Mouse (Mus musculus) heart, embryonic 11.5 days (tissue): Measurements from ENCODE around the gene Sec22c. TPM values are rescaled to one million over a fixed set of nuclear protein-coding genes. Genes with fewer than 3 reads are reported as not detected.

Source experiments
- ATAC-seq: fragments of 200-750 bp; cut with Nextera tagmentation; replicated peaks from 2 replicates; pipeline ENCODE4 v1.8.0; 2017; ENCODE audit warnings: moderate library complexity; ENCODE audit not compliant: insufficient number of reproducible peaks, low FRiP score, low TSS enrichment
- H3K27ac ChIP-seq: fragments of 300-500 bp; sonication (generic); 2 replicates; pipeline ENCODE4 v1.5.1; 2014; ENCODE audit warnings: mild to moderate bottlenecking, low read depth, low read length
- H3K27me3 ChIP-seq: fragments of 300-500 bp; sonication (generic); 2 replicates; pipeline ENCODE4 v1.6.1; 2014; ENCODE audit warnings: mild to moderate bottlenecking, low read length, mixed read lengths; ENCODE audit not compliant: control insufficient read depth, insufficient read depth
- H3K36me3 ChIP-seq: fragments of 300-500 bp; sonication (generic); 2 replicates; pipeline ENCODE4 v1.6.1; 2014; ENCODE audit warnings: mild to moderate bottlenecking, low read length, moderate library complexity, mixed read lengths; ENCODE audit not compliant: control insufficient read depth, insufficient read depth
- H3K4me1 ChIP-seq: fragments of 300-500 bp; sonication (generic); 2 replicates; pipeline ENCODE4 v1.6.1; 2014; ENCODE audit warnings: low read length; ENCODE audit not compliant: control insufficient read depth, insufficient read depth
- H3K4me2 ChIP-seq: fragments of 300-500 bp; sonication (generic); 2 replicates; pipeline ENCODE4 v1.6.1; 2014; ENCODE audit warnings: mild to moderate bottlenecking, moderate library complexity
- H3K4me3 ChIP-seq: fragments of 300-500 bp; sonication (generic); 2 replicates; pipeline ENCODE4 v1.5.1; 2014; ENCODE audit warnings: low read depth, low read length
- H3K9ac ChIP-seq: fragments of 300-500 bp; sonication (generic); 2 replicates; pipeline ENCODE4 v1.6.1; 2014; ENCODE audit warnings: mild to moderate bottlenecking, low read depth, low read length, moderate library complexity
- H3K9me3 ChIP-seq: fragments of 300-500 bp; sonication (generic); replicated peaks from 2 replicates; pipeline ENCODE4 v1.6.1; 2016; ENCODE audit warnings: low read length; ENCODE audit not compliant: control insufficient read depth
- WGBS: fragments of 180-500 bp; shearing (Covaris S2); extraction: QIAGEN DNeasy Blood & Tissue Kit; methylation state at CpG from one replicate; pipeline ENCODE4 v1.1.7; 2014; ENCODE audit not compliant: insufficient replicate concordance; 5-methylcytosine and 5-hydroxymethylcytosine counted together
- polyA plus RNA-seq: library from polyadenylated mRNA; unstranded; fragments of >200 nt; fragmentation: Nextera tagmentation; extraction: Ambion mirVana; gene quantifications from 2 replicates; pipeline ENCODE4 v1.2.1, GENCODE M21; 2014

The Sec22c gene
- 4.3 and 4.8 TPM in 2 replicates for polyA plus RNA-seq

DNA sequence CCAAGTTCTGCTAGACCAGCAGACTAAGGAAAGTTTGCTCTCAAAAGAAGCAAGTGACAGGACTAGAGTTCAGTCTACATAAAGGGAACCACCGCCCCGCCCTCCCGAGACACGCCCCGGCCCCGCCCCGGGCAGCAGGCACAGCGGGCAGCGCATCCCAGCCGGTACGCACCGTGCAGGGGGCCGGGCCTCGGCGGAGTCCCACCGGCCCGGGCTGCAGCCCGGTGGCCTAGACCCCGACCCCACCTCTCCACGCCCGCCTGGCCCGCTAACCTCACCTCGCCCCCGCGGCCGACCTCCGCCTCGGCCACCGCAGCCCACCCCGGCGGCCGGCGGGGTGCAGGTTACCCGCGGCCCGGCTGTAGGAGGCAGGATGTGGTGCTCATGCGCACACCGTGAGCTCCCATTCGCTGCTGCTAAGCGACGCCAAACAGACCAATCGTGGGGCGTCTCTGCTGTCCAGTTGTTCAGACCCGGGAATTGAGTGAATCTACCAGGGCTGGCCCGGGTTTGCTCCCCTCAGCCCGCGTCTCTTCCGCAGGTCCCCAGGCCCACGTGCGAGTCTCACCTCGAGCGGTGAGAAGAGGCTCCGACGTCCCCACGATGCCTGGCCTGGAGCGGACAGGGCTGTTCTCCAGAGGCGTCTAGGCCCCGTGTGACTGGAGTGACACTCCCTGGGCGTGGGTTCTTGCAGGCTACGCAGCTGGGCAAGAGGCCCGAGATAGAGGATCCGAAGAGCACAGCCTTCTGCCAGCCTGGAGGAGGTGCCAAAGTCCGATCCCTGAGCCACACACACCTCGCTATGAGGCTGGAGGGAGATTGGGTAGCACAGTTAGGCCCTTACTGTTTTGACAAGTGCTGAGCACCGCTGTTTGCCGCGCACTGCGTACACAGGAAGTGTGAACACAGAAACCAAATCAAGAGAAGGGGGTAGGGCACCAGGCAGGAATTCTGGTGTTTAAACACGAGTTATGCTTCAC, at the start of gene Sec22c:
TSS of gene Sec22c (minus strand) at position 845 of the 980 bp plus-strand sequence.
- peak; percentile 99 for ATAC-seq
- H3K9me3 ChIP-seq: no peaks in the 10 kb centered on the region
- peaks cover 21% of the 10 kb centered on the region for H3K4me1 ChIP-seq
- 1% methylated on average over 64 of the region's 69 CpGs for WGBS
- H3K4me2 ChIP-seq: peak within 1 kb of the TSS; percentile 87
- H3K27ac ChIP-seq: peak within 1 kb of the TSS; percentile 74
- H3K9ac ChIP-seq: peak within 1 kb of the TSS; percentile 76
- H3K36me3 ChIP-seq: no peaks in the 10 kb centered on the region
- H3K27me3 ChIP-seq: no peaks in the 10 kb centered on the region
- H3K4me3 ChIP-seq: peak within 1 kb of the TSS; percentile 72

DNA sequence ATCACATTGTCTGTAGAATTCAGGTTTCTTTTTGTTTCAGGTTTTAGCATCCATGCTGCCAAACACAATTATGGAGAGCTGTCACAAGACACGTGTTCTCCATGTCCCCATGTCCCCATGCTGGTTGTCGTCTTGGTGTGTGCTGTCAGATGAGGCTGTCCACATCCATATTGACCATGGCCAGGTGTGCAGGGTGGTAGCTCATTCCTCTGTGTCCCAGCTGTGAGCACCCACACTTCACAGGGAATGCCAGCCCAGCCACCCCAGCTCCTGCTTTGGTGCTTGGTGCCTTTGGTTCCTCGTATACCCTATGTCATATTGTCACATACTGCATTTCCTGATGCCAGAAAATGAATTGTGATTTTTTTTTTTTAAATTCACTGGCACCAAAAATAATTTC, 49.3 kb upstream of the Sec22c start:
- WGBS: 87% methylated on average over 3 of the region's 3 CpGs
- H3K4me2 ChIP-seq: no peak overlapping the region
- H3K4me3 ChIP-seq: no peak overlapping the region
- H3K9ac ChIP-seq: no peak overlapping the region
- H3K9me3 ChIP-seq: no peaks in the 10 kb centered on the region
- no peak for ATAC-seq
- H3K4me1 ChIP-seq: peaks cover 13% of the 10 kb centered on the region
- H3K27me3 ChIP-seq: no peaks in the 10 kb centered on the region; the same call in 1 of the 2 replicates
- peaks cover 42% of the 10 kb centered on the region for H3K36me3 ChIP-seq
- H3K27ac ChIP-seq: no peak overlapping the region

DNA sequence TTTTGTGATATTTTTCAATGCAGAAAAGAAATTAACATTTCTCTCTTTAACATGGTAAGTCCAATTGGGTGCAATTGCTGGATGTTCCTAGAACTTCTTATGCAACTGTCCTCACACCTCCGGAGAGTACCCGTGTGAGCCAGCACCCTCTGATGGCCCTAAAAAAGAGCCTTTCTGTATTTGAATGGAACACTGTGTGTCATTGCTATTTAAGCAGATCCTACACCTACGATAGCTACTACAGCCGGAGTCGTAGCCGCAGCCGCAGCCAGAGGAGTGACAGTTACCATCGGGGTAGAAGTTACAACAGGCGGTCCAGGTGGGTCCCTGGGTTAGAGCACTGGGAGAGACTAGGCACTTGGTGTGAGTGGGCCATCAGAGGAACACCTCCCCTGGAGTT, 47.5 kb upstream of the Sec22c start:
- Histone ChIP-seq H3K9me3 (no peaks in the 10 kb centered on the region), H3K9ac (no peak overlapping the region), H3K4me2 (no peak overlapping the region), H3K4me1 (peaks cover 2% of the 10 kb centered on the region; the same call in 1 of the 2 replicates), H3K36me3 (peaks cover 60% of the 10 kb centered on the region), H3K27me3 (no peaks in the 10 kb centered on the region; the same call in 1 of the 2 replicates), H3K4me3 (no peak overlapping the region), H3K27ac (no peak overlapping the region)
- ATAC-seq: no peak
- 90% methylated on average over 9 of the region's 9 CpGs for WGBS

DNA sequence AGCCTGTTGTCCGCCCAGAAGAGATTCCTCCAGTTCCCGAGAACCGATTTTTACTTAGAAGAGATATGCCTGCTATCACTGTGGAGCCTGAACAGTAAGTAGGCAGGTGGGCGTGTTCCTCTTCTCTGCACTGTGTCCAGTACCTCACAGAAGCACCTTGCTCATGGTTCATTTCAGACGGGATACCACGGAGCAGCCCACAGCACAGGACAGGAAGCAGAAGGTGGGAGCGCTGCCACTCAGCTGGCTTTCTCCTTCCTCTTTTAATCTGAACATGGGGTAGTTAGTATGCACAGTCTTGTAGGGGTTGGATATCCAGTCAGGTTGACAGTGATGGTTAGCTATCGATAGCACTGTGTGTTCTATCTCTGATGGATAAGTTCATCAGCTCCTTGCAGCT, 38.8 kb upstream of the Sec22c start:
- H3K27ac ChIP-seq: no peak overlapping the region
- 85% methylated on average over 8 of the region's 8 CpGs for WGBS
- H3K36me3 ChIP-seq: peaks cover 54% of the 10 kb centered on the region

DNA sequence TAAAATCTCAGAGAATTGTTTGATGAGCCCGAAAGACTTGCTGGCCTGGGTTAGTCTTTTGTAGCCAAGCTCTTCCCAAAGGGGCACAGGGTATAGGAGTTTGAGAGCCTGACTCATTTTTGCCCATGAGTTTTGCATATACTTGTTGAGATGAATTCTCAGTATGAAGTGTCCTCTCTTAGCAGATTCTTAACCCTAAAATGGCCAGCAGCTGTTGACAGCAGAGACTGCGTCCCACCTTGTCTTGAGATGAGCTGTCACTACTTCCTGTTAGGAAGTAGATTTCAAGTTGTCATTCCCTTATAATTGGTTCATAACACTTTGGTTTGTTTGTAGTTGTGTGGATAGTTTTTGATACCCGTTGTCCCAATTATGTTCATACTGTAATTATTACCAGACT, 35.9 kb upstream of the Sec22c start:
- Histone ChIP-seq H3K4me2 (no peak overlapping the region), H3K9me3 (no peaks in the 10 kb centered on the region), H3K27ac (no peak overlapping the region), H3K27me3 (no peaks in the 10 kb centered on the region), H3K4me3 (no peak overlapping the region), H3K4me1 (no peaks in the 10 kb centered on the region), H3K36me3 (peaks cover 29% of the 10 kb centered on the region), H3K9ac (no peak overlapping the region)
- WGBS: 92% methylated on average over 3 of the region's 3 CpGs
- no peak for ATAC-seq

More for the DNA sequence above, 38.8 kb upstream of the Sec22c start:
- no peaks in the 10 kb centered on the region for H3K27me3 ChIP-seq
- H3K4me2 ChIP-seq: no peak overlapping the region
- H3K9me3 ChIP-seq: no peaks in the 10 kb centered on the region
- no peak overlapping the region for H3K9ac ChIP-seq
- no peak for ATAC-seq
- no peak overlapping the region for H3K4me3 ChIP-seq
- no peaks in the 10 kb centered on the region for H3K4me1 ChIP-seq

DNA sequence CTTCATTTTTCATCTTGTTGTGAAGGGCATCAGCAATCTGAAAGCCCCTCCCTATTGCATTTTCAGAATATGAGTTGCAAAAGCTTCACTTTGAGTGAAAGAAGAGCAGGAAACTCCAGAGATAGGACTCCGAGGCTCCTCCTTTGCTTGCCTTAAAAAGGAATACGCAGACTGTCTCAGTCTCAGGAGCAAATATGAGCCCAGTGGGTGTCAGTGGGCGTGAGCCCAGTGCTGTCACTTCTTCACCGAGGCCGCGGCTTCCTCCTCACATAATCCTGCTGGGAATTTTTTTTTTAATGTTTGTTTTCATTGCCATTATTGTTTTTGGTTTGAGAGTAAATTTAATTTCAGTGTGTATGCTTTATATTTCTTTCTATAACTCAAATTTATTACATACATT, 35.2 kb upstream of the Sec22c start:
- Histone ChIP-seq H3K9ac (no peak overlapping the region), H3K4me1 (no peaks in the 10 kb centered on the region), H3K4me3 (no peak overlapping the region), H3K27ac (no peak overlapping the region), H3K9me3 (no peaks in the 10 kb centered on the region), H3K27me3 (no peaks in the 10 kb centered on the region), H3K36me3 (peaks cover 26% of the 10 kb centered on the region), H3K4me2 (no peak overlapping the region)
- no peak for ATAC-seq
- 87% methylated on average over 6 of the region's 6 CpGs for WGBS

DNA sequence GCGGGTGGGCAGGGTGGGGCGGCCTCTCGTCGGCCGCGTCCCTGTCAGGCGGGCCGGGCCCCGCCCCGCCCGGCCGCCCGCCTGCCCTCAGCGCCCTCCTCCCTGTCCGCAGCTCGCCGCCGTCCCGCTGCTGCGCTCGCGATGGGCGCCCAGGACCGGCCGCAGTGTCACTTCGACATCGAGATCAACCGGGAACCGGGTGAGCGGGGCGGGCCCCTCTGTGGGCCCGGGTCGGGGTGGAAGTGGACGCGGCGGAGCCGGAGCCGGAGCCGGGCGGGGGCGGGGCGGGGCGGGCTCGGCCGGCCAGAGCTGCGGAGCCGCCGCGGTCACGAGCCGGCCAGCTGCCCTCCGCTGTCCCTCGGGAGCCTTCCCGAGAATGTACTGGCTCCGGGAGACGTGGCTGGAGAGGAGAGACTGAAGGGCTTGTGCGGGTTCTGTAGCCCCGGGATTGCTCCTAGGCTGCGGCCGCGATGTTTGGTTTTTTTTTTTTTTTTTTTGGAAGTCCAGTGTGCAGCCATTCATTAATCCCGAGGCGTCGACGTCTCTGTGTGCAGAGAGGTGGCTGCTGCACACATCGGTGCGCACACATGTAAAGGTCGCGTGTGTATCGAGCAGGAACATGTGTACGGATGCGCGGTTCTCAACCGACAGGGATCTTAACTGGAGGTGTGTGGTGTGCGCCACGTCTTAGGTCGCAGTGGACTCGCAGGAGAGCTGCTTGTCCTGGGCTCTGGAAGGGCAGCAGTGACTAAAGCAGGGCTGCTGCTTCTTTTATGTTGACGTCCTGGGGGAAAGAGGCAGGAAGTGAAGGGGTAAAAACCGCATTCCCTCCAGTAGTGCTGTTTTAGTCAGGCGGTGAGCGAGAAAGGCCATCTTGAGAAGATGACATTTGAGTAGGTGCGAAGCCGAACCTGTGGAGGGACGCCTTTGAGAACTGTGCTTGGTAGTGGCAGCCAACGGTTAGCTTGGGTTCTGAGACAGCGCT, 14.3 kb upstream of the Sec22c start:
- under 1% methylated on average over 74 of the region's 87 CpGs for WGBS
- peak; percentile 77 for ATAC-seq

DNA sequence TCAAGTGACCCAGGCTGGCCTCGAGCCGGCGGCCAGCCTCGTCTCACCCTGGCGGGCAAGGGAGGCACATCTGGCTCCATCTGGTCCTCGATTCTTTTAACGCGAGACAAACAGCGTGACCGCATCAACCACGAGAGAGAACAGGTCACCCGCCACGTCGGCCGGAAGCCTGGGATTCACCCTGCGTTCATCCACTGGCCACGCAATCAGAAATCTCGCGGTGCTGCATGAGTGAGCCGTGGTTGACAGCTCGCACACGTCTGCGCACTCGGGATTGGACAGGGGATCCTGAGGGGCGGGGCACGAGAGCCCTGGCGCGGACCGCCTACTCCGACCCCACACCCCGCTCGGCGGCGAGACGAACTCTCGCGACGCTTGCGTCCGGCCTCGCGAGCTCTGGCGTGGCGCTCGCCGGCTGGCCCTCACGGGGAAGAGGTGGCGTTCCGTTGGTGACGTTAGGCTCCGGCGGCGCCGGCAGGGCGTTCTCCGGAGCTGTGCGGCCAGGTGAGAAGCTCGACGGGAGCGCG, 13.6 kb upstream of the Sec22c start, which contains the start of gene Nktr:
TSS of gene Nktr (plus strand) at position 378 of the 527 bp plus-strand sequence.
- Histone ChIP-seq H3K27me3 (no peaks in the 10 kb centered on the region), H3K36me3 (no peaks in the 10 kb centered on the region), H3K27ac (peak within 1 kb of the TSS; percentile 96), H3K4me3 (peak within 1 kb of the TSS; percentile 81), H3K4me1 (peaks cover 7% of the 10 kb centered on the region), H3K9me3 (no peaks in the 10 kb centered on the region), H3K4me2 (peak within 1 kb of the TSS; percentile 88), H3K9ac (peak within 1 kb of the TSS; percentile 93)
- WGBS: under 1% methylated on average over 56 of the region's 61 CpGs
- peak; percentile 99 for ATAC-seq

More for the DNA sequence above, 14.3 kb upstream of the Sec22c start:
- H3K27me3 ChIP-seq: no peaks in the 10 kb centered on the region
- peak overlapping the region; percentile 88 for H3K4me2 ChIP-seq
- H3K36me3 ChIP-seq: no peaks in the 10 kb centered on the region
- peak overlapping the region; percentile 93 for H3K9ac ChIP-seq
- H3K4me1 ChIP-seq: peaks cover 7% of the 10 kb centered on the region
- H3K27ac ChIP-seq: peak overlapping the region; percentile 96
- no peaks in the 10 kb centered on the region for H3K9me3 ChIP-seq
- peak overlapping the region; percentile 81 for H3K4me3 ChIP-seq
